Mouse (Mus musculus) lung, adult 2 months (tissue): ENCODE measurements at regions not wholly inside any gene's neighbourhood (a gene's known extent, or its start where the extent isn't known, plus 50 kb on each side); places are given as distances from the start of the nearest gene placed in this dataset.

Experiments used
- DNase-seq: peaks from one replicate; pipeline ENCODE4 v3.0.0; 2022
- H3K4me1 ChIP-seq: fragments of 200-500 bp; 2 replicates; pipeline ENCODE4 v1.6.1; 2011; ENCODE audit warnings: low read length; ENCODE audit not compliant: control insufficient read depth, insufficient read depth
- H3K4me3 ChIP-seq: fragments of 200-500 bp; replicated peaks from 2 replicates; pipeline ENCODE3; 2011; ENCODE audit warnings: low read depth, mild to moderate bottlenecking, control low read depth, low read length; ENCODE audit errors: extremely low read depth
- CTCF ChIP-seq: fragments of 200-500 bp; IDR thresholded peaks from 2 replicates; pipeline ENCODE4 v1.5.1; 2011; ENCODE audit warnings: mild to moderate bottlenecking, low read length, control low read depth; ENCODE audit not compliant: insufficient read depth
- POLR2A ChIP-seq: fragments of 200-500 bp; IDR thresholded peaks from 2 replicates; pipeline ENCODE4 v1.6.1; 2011; ENCODE audit warnings: low read depth, mild to moderate bottlenecking, control low read depth, low read length, borderline replicate concordance; ENCODE audit errors: extremely low read depth
- WGBS: fragments of 180-500 bp; shearing (Covaris S2); methylation state at CpG from one replicate; pipeline ENCODE4 v1.1.7; 2018; 5-methylcytosine and 5-hydroxymethylcytosine counted together

DNA sequence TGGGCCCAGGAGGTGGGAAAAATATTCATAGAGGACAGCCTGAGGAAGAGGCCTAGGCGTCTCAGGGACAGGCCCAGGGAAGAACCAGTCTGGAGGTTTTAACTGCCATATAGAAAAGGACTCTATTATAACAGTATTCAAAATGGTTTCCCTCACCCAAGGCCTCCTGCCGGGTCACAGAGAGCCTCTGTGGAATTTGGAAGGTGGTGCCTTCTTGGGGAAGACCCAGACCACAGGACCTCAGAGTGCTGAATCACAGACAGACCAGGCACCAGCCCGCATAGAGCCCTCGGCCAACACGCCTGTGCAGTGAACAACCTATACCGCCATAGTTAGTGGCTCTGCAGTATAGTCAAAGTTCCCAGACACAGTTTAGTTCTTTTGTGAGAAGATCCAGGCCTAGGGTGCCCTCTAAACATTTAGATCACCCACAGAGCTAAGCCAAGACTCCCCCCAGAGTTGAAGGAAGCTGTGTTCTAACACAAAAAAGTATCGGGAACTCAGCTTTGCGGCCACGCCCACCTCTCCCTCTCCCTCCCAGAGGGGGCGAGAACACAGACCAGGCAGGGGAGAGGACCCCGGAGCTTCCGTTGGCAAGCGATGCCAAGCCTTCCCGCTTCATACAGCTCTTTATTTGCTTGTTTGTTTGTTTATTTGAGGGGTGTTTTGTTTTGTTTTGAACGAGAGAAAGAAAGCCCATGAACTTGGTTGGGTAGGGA lies 122.1 kb upstream of the Smad3 start:
- Histone ChIP-seq H3K4me1 (no peaks in the 10 kb centered on the region), H3K4me3 (no peak overlapping the region)
- 37% methylated on average over 15 of the region's 15 CpGs for WGBS
- no peak for TF ChIP-seq POLR2A
- no peak for TF ChIP-seq CTCF
- DNase-seq: no peak

DNA sequence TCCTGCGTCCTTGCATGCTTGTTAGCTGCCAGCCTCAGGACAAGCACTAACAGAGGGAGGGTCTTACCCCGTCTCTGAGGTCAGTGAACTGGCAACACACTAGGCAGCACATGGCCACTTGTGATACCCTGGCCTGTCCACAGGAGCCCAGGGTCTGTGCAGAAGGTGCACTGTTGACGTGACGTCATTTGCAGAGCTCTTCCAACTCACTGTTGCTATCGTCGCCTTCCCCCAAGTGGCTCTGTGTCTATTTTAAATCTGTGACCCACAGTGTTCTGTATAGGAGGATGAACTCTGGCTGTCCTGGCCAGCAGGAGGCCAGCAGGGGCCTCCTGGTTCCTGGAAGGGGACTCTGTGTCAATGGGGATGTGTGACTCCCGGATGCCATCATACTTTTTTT lies 120.1 kb upstream of the Smad3 start:
- TF ChIP-seq POLR2A (no peak), CTCF (no peak)
- Histone ChIP-seq H3K4me3 (no peak overlapping the region), H3K4me1 (no peaks in the 10 kb centered on the region)
- WGBS: 71% methylated on average over 7 of the region's 7 CpGs
- DNase-seq: no peak

DNA sequence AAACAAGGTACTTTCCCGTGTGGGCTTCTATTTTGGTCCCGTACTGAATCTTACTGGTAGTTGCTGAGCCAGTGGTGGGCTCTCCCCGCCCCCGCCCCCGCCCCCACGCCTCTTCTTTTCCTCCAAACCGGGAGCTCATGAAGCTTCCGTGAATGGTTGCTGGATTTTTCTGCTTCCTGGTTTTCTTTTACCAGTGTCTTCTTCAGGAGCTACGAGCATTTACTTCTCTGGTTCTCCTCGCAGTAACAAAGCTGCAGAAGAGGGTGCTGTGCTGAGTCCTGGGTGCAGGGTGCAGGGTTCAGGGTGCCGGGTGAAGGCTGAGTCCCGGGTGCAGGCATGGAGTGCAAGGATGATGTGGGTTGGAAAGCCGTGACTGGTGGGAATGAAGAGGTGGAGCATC lies 119.1 kb upstream of the Smad3 start:
- no peak overlapping the region for H3K4me3 ChIP-seq
- no peak for DNase-seq
- TF ChIP-seq CTCF (no peak), POLR2A (no peak)
- 31% methylated on average over 13 of the region's 13 CpGs for WGBS
- H3K4me1 ChIP-seq: no peaks in the 10 kb centered on the region

DNA sequence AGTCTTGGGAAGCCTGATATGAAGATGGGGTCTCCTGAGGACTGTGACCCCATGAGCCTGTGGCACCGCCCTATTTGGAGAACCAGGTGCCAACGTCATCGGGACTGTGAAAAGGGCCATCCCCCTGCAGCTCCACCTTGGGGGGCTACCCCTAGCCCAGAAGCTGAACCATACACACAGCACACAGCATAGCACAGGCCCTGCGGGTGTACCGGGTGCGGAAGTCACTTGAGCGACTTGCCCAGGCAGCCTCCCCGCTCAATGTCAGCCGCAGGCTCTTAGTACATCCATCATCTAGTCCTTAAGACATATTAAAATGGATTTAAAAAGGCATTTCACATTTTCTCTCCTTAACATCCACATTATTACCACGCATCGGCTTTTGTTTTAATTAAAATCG lies 118.2 kb upstream of the Smad3 start:
- Histone ChIP-seq H3K4me1 (no peaks in the 10 kb centered on the region), H3K4me3 (no peak overlapping the region)
- no peak for DNase-seq
- whole genome bisulfite sequencing: 94% methylated on average over 12 of the region's 12 CpGs
- TF ChIP-seq CTCF (no peak), POLR2A (no peak)

DNA sequence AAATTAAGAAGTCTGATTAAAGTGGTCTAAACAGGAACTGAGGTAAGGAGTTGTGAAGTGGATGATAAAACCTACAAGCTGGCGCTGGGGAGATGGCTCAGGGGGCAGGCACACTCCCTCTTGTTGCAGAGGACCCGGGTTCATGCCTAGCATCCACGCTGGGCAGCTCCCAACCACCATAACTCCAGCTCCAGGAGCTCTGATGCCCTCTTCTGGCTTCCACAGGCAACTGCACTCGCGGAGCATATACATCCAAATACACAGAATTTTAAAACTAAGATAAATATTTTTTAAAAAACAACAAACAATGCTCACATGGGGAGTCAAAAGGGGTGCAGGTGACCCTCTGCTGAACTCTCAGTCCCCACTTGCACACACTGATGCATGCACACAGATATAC lies 117.4 kb upstream of the Smad3 start:
- WGBS: 89% methylated on average over 5 of the region's 5 CpGs

DNA sequence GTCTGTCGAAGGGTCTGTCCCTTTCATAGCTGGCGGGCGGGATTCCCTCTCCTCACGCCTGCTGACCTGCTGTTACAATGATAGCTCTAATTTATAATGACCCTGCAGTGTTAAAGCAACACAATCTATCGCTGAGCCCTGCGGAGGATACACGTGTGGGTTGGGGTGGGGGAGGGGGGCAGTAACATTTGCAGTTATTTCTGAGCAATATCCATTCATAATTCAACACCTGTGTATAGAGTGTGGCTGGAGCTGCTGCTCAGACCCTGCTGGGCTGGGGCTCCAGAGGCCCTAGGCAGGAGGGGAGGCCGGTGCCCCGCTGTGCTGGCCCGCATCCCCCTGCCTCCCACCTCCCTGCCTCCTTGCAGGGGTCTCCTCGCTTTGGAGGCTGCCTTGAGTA lies 106.6 kb upstream of the Smad3 start:
- no peak for TF ChIP-seq POLR2A
- TF ChIP-seq CTCF: no peak
- 67% methylated on average over 11 of the region's 11 CpGs for WGBS
- no peaks in the 10 kb centered on the region for H3K4me1 ChIP-seq

More for the DNA sequence above, 117.4 kb upstream of the Smad3 start:
- H3K4me3 ChIP-seq: no peak overlapping the region
- H3K4me1 ChIP-seq: no peaks in the 10 kb centered on the region
- TF ChIP-seq CTCF (no peak), POLR2A (no peak)
- no peak for DNase-seq

DNA sequence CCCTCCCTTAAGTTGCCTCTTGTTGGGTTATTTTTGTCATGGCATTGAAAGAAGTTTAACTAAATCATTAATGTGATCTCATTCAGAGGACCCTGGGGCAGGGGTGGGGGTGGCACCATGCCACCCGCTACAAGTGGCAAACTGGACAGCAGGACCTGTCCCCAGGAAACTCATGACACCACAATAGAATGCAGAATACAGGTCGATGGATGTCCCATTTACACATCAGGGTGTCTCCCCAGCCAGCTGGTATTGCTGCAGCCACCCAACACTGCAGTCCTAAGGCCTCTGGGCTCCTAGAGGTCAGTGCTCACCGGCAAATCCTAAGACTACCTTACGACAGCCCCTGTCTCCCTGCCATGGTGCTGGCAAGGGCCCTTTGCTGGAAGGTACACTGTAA lies 105.5 kb upstream of the Smad3 start:
- Histone ChIP-seq H3K4me1 (no peaks in the 10 kb centered on the region), H3K4me3 (no peak overlapping the region)
- 81% methylated on average over 4 of the region's 4 CpGs for WGBS
- no peak for TF ChIP-seq CTCF
- no peak for DNase-seq

More for the DNA sequence above, 106.6 kb upstream of the Smad3 start:
- no peak overlapping the region for H3K4me3 ChIP-seq
- no peak for DNase-seq

DNA sequence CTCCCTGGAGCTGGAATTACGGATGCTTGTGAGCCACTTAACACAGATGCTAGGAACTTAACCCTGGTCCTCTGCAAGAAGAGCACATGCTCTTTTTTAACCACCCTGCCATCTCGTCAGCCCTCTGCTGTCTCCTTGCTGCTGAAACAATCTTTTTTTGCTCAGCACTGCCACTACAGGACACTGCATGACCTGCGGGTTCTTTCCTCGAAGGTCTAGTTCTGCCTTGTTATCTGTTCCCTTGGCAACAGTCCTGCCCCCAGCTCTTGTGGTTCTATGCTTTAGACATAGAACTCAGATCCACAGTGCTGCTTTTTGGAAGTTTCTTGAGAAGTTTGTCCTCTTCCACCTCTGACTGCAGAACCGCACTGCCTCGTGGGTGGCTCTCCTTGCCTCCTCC lies 104.6 kb upstream of the Smad3 start:
- 44% methylated on average over 6 of the region's 6 CpGs for WGBS
- no peak for TF ChIP-seq CTCF
- H3K4me3 ChIP-seq: no peak overlapping the region
- no peak for DNase-seq
- H3K4me1 ChIP-seq: no peaks in the 10 kb centered on the region

DNA sequence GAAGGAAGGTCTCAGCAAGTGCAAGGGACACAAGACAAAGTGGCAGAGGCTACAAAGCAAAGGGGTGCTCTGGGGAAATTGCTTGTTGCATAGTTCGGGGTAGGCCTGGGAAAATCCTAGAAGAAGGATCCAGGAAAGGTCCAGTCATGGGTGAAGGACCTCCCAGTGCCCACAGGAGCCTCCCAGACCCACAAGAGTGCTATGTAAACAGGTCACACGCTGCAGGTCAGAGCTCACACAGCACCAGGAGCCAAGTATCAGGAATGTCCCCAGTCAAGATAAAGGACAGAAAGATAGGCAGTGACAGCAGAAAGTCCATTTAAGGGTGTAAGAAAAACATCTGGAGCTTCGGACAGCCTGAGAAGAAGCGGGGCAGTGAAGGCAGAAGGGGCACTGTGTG lies 103.6 kb upstream of the Smad3 start:
- WGBS: 48% methylated on average over 4 of the region's 4 CpGs
- TF ChIP-seq CTCF: no peak
- no peak for TF ChIP-seq POLR2A
- Histone ChIP-seq H3K4me3 (no peak overlapping the region), H3K4me1 (no peaks in the 10 kb centered on the region)
- no peak for DNase-seq

DNA sequence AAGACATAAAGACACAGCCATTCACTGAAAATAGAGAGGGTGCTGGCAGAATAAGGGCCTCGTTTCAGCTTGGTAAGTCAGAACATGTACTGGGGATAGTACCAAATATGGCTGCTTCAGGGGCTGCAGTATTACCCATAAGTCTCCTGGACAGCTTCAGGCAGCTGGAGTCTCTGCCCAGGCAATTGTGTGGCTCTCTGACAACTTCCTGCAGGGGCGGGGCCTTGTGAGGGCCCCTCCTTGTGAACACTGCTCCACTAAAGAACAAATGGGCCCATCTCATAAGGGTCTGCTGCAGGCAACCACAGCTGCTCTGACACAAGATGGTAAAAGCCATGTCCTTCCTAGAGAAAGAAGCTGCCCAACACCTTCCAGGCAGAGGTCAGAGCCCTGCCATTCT lies 102.4 kb upstream of the Smad3 start:
- WGBS: 77% methylated on average over 2 of the region's 2 CpGs
- Histone ChIP-seq H3K4me1 (no peaks in the 10 kb centered on the region), H3K4me3 (no peak overlapping the region)
- TF ChIP-seq CTCF (no peak), POLR2A (no peak)
- DNase-seq: no peak

DNA sequence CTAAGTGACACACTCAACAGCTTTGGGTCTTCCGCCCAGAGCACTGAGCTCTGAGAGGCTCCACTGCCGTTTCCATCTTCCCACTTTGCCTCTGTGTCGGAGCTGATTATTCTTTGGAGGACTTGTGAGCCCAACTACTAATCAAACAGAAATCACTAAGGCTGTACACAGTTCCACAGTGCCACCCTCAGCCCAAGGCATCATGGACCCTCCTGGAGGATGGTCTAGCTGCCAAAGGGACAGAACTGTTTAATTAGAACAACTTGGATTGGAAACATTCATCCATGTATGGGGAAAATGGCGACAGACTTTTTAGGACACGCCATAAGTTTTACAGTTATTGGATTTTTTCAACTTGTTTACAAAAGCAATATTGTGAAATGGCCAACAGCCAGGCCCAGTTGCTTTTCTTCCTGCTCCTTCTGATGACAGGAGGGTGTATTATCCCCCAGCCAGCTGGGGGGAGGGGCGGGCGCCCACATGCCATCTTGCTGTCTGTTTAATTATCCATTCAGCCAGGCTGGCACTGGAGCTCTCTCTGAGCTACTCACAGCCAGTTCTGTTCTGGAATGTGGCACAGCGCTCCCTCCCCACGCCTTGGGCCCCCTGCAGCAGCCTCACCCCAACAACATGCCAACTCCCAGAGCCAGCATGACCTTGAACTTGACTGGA lies 98.4 kb upstream of the Smad3 start:
- WGBS: 72% methylated on average over 9 of the region's 9 CpGs
- H3K4me3 ChIP-seq: no peak overlapping the region
- H3K4me1 ChIP-seq: no peaks in the 10 kb centered on the region
- TF ChIP-seq POLR2A: no peak
- no peak for TF ChIP-seq CTCF
- DNase-seq: no peak
